Mouse (Mus musculus) ovary, postnatal 10 days (tissue): ENCODE measurements around the gene Srprb.

ENCODE experiments used
- DNase-seq: peaks from one replicate; pipeline ENCODE4 v3.0.0; 2022; ENCODE audit warnings: low spot score

Srprb gene

GRCm38 (mm10) chr9:103146257-103146656 lies 55.7 kb downstream of the Srprb start:
- DNase-seq = no peak

GRCm38 (mm10) chr9:103145351-103145750 lies 56.6 kb downstream of the Srprb start:
- DNase-seq = no peak

GRCm38 (mm10) chr9:103143881-103144280 lies 58.1 kb downstream of the Srprb start:
- DNase-seq = no peak

- DNase-seq = no peak
These were observed 60.7 kb downstream of the Srprb start for GRCm38 (mm10) chr9:103141266-103141665.

GRCm38 (mm10) chr9:103140384-103140783 lies 61.6 kb downstream of the Srprb start:
- DNase-seq = no peak

- no peak for DNase-seq
These were observed 62.5 kb downstream of the Srprb start for GRCm38 (mm10) chr9:103139481-103139880.
